Mouse (Mus musculus): Measurements from ENCODE around the gene Dzip3. TPM values are rescaled to one million over a fixed set of nuclear protein-coding genes. Genes with fewer than 3 reads are reported as not detected.

Dzip3 gene
- total RNA-seq, 2 experiments from 2014 or later, result 89.9 to 90.2 TPM

Other genes starting within 250 kb of the Dzip3 start
- under 1 TPM; 0.17 to 0.23 TPM for gene Trat1, start 222.1 kb downstream of the Dzip3 start, total RNA-seq (2021)
- gene Retnlb, start 177.3 kb downstream of the Dzip3 start, total RNA-seq (2021), result not detected
- not detected for gene Retnla, start 151.6 kb downstream of the Dzip3 start, total RNA-seq (2021)
- not detected for gene Retnlg, start 121.5 kb downstream of the Dzip3 start, total RNA-seq (2021)
- 1 to 10 TPM in 1 of 2 experiments, under 1 TPM in 1; 0.97 to 1.8 TPM for gene Cip2a, start within 50 bp of the Dzip3 start, total RNA-seq (2021)
- gene Myh15, start 63.3 kb upstream of the Dzip3 start, total RNA-seq (2021), result under 1 TPM; 0.61 to 0.80 TPM

All from layer of hippocampus, postnatal 36 days (tissue).